Mouse (Mus musculus) stomach, postnatal 0 days (tissue): ENCODE measurements around the gene Degs2. TPM values are rescaled to one million over a fixed set of nuclear protein-coding genes. Genes with fewer than 3 reads are reported as not detected.

ENCODE experiments used
- ATAC-seq: fragments of 200-750 bp; cut with Nextera tagmentation; 2 replicates; pipeline ENCODE4 v1.8.0; 2017; ENCODE audit not compliant: low FRiP score, low TSS enrichment
- DNase-seq: peaks from one replicate; pipeline ENCODE4 v3.0.0-alpha.2; 2016; ENCODE audit warnings: low spot score
- H3K27ac ChIP-seq: fragments of 300-500 bp; sonication (generic); replicated peaks from 2 replicates; pipeline ENCODE4 v1.5.1; 2014; ENCODE audit warnings: mild to moderate bottlenecking, control low read depth
- H3K27me3 ChIP-seq: fragments of 300-500 bp; sonication (generic); 2 replicates; pipeline ENCODE4 v1.6.1; 2014; ENCODE audit warnings: low read length; ENCODE audit not compliant: control insufficient read depth, insufficient read depth
- H3K36me3 ChIP-seq: fragments of 300-500 bp; sonication (generic); 2 replicates; pipeline ENCODE4 v1.6.1; 2014; ENCODE audit warnings: low read length, mixed read lengths; ENCODE audit not compliant: control insufficient read depth, insufficient read depth
- H3K4me1 ChIP-seq: fragments of 300-500 bp; sonication (generic); replicated peaks from 2 replicates; pipeline ENCODE4 v1.6.1; 2014; ENCODE audit warnings: antibody characterized with exemption; ENCODE audit not compliant: control insufficient read depth, insufficient read depth
- H3K4me2 ChIP-seq: fragments of 300-500 bp; sonication (generic); replicated peaks from 2 replicates; pipeline ENCODE4 v1.6.1; 2014; ENCODE audit warnings: low read depth, mild to moderate bottlenecking, control low read depth, moderate library complexity
- H3K4me3 ChIP-seq: fragments of 300-500 bp; sonication (generic); 2 replicates; pipeline ENCODE4 v1.5.1; 2014; ENCODE audit warnings: low read depth, low read length, control low read depth
- H3K9ac ChIP-seq: fragments of 300-500 bp; sonication (generic); 2 replicates; pipeline ENCODE4 v1.6.1; 2014; ENCODE audit warnings: mild to moderate bottlenecking, low read length, control low read depth, mixed read lengths
- H3K9me3 ChIP-seq: fragments of 300-500 bp; sonication (generic); 2 replicates; pipeline ENCODE4 v1.6.1; 2016; ENCODE audit warnings: low read length; ENCODE audit not compliant: control insufficient read depth
- CTCF ChIP-seq: IDR thresholded peaks from 2 replicates; pipeline ENCODE4 v1.5.1; 2016; ENCODE audit warnings: antibody characterized with exemption, low read depth, mild to moderate bottlenecking, moderate library complexity
- EP300 ChIP-seq: optimal IDR thresholded peaks from 2 replicates; pipeline ENCODE3; 2016; ENCODE audit warnings: antibody characterized with exemption
- WGBS: fragments of 180-500 bp; shearing (Covaris S2); extraction: QIAGEN DNeasy Blood & Tissue Kit; methylation state at CpG from one replicate; pipeline ENCODE4 v1.1.7; 2014; 5-methylcytosine and 5-hydroxymethylcytosine counted together
- polyA plus RNA-seq: library from polyadenylated mRNA; unstranded; fragments of >200 nt; fragmentation: Nextera tagmentation; extraction: Ambion mirVana; gene quantifications from 2 replicates; pipeline ENCODE4 v1.2.1, GENCODE M21; 2015

The Degs2 gene
- polyA plus RNA-seq, 1 experiment from 2014 or later, result 172 TPM

DNA sequence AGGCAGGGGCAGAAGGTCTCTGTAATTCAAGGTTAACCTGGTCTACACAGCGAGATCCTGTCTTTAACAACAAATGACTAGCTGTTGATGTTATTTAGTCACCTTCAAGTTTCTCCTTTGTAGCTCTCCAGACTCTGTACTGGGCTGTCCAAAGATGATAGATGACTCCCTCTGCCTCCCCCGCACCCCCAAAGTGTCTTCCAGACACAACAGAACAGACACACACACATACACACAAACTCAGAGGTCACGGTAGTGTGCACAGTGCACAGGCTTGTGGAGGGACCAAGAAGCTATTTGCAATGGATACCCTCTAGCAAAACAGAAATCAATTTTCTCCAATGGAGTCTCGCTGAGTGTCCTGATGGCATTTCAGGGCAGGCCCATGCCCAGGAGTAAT is 40.1 kb upstream of the Degs2 start:
- WGBS, result 70% methylated on average over 4 of the region's 4 CpGs
- ATAC-seq, result no peak
- TF ChIP-seq EP300, result no peak
- no peak for TF ChIP-seq CTCF
- Histone ChIP-seq H3K9me3 (no peaks in the 10 kb centered on the region), H3K27ac (no peak overlapping the region), H3K4me2 (no peak overlapping the region), H3K27me3 (no peaks in the 10 kb centered on the region), H3K4me3 (no peak overlapping the region), H3K36me3 (no peaks in the 10 kb centered on the region), H3K9ac (no peak overlapping the region), H3K4me1 (no peaks in the 10 kb centered on the region)
- no peak for DNase-seq

DNA sequence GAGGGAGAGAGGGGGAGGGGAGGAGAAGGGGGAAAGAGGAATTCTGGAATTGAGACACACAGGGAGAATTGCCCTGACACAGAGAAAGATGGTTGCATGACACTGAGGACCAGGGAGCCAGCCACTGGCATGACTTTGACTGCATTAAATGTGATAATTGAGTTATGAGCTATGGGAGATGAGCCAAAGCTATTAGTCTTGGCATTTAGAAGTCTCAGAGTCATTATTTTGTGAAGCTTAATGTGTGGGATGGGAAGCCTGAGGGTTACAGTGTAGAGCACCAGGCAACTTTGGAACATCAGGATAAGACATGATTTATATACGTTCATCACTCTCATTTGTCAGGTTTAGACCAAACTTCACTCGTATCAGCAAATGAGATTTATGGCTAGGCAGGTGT is 39.4 kb upstream of the Degs2 start:
- no peak overlapping the region for H3K9ac ChIP-seq
- H3K9me3 ChIP-seq, result no peaks in the 10 kb centered on the region
- H3K4me3 ChIP-seq, result no peak overlapping the region
- no peak overlapping the region for H3K4me2 ChIP-seq
- DNase-seq (no peak), ATAC-seq (no peak)
- H3K4me1 ChIP-seq, result no peaks in the 10 kb centered on the region
- H3K36me3 ChIP-seq, result no peaks in the 10 kb centered on the region
- no peak overlapping the region for H3K27ac ChIP-seq
- H3K27me3 ChIP-seq, result no peaks in the 10 kb centered on the region
- WGBS, result 51% methylated on average over 2 of the region's 2 CpGs
- TF ChIP-seq EP300, result no peak
- TF ChIP-seq CTCF, result no peak

DNA sequence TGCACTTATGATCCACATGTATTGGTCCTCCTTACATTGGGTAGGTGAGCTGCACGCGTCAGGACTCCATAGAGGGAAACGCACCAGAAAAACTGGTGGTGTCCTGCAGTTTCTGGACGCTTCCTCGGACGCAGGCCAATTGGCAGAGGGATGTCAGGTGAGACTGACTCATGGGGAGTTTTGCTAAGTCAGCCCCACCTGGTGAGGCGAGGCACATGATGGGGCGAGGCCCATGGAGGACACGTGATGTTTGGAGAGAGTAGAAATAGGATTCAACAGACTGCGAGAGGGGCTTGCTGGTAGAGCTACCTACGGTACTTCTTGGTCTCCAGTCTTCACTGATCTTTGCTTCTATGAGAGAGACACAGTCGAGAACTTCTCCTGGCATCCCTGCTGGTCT is 36.6 kb upstream of the Degs2 start:
- no peak overlapping the region for H3K4me3 ChIP-seq
- no peak for TF ChIP-seq CTCF
- H3K27ac ChIP-seq, result no peak overlapping the region
- H3K9me3 ChIP-seq, result no peaks in the 10 kb centered on the region
- WGBS, result 89% methylated on average over 12 of the region's 12 CpGs
- no peaks in the 10 kb centered on the region for H3K4me1 ChIP-seq
- no peaks in the 10 kb centered on the region for H3K27me3 ChIP-seq
- no peaks in the 10 kb centered on the region for H3K36me3 ChIP-seq
- no peak overlapping the region for H3K9ac ChIP-seq
- no peak for ATAC-seq
- DNase-seq, result no peak
- H3K4me2 ChIP-seq, result no peak overlapping the region

DNA sequence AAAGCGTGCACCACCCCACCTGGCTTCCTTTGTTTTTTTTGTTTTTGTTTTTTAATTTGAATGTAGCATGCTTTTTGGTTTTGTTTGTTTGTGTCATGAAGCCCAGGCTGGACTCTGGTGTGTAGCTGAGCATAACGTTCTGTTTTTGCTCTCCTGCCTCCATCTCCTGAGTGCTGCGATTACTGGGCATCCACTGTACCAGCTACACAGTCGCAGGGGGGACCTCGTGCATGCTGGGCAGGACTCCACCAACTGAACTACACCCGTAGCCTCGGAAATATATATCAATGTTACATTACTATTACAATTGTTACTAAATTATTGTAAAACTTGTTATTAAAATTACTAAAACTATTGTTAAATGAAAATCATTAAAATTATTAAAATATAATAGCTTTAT is 35.7 kb upstream of the Degs2 start:
- 93% methylated on average over 7 of the region's 7 CpGs for WGBS
- DNase-seq (no peak), ATAC-seq (no peak)
- no peak overlapping the region for H3K4me2 ChIP-seq
- TF ChIP-seq EP300 (no peak), CTCF (no peak)
- no peaks in the 10 kb centered on the region for H3K4me1 ChIP-seq
- H3K27me3 ChIP-seq, result no peaks in the 10 kb centered on the region
- H3K4me3 ChIP-seq, result no peak overlapping the region
- H3K9me3 ChIP-seq, result no peaks in the 10 kb centered on the region
- H3K36me3 ChIP-seq, result no peaks in the 10 kb centered on the region
- H3K27ac ChIP-seq, result no peak overlapping the region
- H3K9ac ChIP-seq, result no peak overlapping the region

DNA sequence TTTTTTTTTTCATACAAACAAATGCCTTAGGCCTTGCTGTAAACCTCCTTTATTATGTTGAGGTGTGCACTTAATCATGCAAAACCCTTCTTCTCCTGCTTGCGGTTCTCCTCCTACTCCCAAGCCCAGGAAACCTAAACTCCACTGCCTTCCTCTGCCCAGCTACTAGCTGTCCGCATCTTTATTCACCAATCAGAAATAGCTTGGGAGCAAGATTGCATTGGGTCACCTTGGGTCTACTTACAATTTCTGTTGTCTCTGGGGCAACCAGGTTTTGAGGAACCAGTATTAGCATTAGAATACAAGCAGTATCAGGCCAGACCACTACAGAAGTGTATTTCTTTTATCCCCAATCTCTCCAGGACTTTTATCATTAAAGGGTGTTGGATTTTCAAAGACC is 32.3 kb upstream of the Degs2 start:
- DNase-seq (no peak), ATAC-seq (no peak)
- H3K27me3 ChIP-seq, result no peaks in the 10 kb centered on the region
- no peak overlapping the region for H3K4me3 ChIP-seq
- TF ChIP-seq EP300 (no peak), CTCF (no peak)
- WGBS, result 92% methylated on average over 2 of the region's 2 CpGs
- H3K9ac ChIP-seq, result no peak overlapping the region
- H3K36me3 ChIP-seq, result no peaks in the 10 kb centered on the region
- no peaks in the 10 kb centered on the region for H3K4me1 ChIP-seq
- no peaks in the 10 kb centered on the region for H3K9me3 ChIP-seq
- no peak overlapping the region for H3K4me2 ChIP-seq
- no peak overlapping the region for H3K27ac ChIP-seq

DNA sequence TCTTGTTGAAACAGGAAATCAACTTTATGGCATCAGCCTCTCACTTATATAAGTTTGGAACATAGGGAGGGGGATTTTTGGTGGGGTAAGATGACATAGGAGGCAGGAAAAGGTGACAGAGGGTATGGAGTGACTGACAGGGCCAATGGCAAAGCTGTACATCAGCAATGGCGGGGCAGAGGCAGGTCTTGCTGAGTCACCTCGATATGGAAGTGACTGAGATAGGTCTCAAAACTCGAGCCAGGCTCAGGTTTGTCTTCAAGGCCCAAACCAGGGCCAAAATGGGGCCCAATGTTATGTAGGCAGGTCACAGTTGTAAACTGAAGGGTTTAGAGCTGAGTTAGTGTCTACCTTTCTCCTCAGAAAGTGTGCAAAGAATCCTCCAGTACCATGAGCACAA is 21.7 kb upstream of the Degs2 start:
- Histone ChIP-seq H3K27ac (no peak overlapping the region), H3K4me3 (no peak overlapping the region), H3K27me3 (no peaks in the 10 kb centered on the region), H3K4me1 (no peaks in the 10 kb centered on the region), H3K9me3 (no peaks in the 10 kb centered on the region), H3K9ac (no peak overlapping the region), H3K36me3 (no peaks in the 10 kb centered on the region), H3K4me2 (no peak overlapping the region)
- ATAC-seq (no peak), DNase-seq (no peak)
- no peak for TF ChIP-seq CTCF
- no peak for TF ChIP-seq EP300
- 77% methylated on average over 3 of the region's 3 CpGs for WGBS
